Mouse (Mus musculus) spleen, adult 2 months (tissue): ENCODE results near the gene Reg2. TPM values are rescaled to one million over a fixed set of nuclear protein-coding genes. Genes with fewer than 3 reads are reported as not detected.
"Not testable (repeated sequence)": the region's sequence is repeated elsewhere in the genome, so short reads cannot be mapped to it uniquely, and the experiment has no call there.

Experiments
- DNase-seq, 2 experiments: peaks; one replicate each; pipeline versions ENCODE4 v3.0.0 to v3.0.0-alpha.2; 2012 to 2021; ENCODE audit warnings: low spot score in 2 of 2, low read depth in 1 of 2
- H3K27ac ChIP-seq: fragments of 200-500 bp; 2 replicates; pipeline ENCODE4 v1.5.1; 2012; ENCODE audit warnings: low read length, inconsistent platforms; ENCODE audit not compliant: insufficient read depth
- H3K27me3 ChIP-seq: fragments of 200-500 bp; 2 replicates; pipeline ENCODE4 v1.6.1; 2012; ENCODE audit warnings: mild to moderate bottlenecking, moderate library complexity, low read length, inconsistent platforms; ENCODE audit not compliant: control insufficient read depth, insufficient read depth
- H3K36me3 ChIP-seq: fragments of 200-500 bp; 2 replicates; pipeline ENCODE4 v1.6.1; 2012; ENCODE audit warnings: mild to moderate bottlenecking, low read length, inconsistent platforms; ENCODE audit not compliant: control insufficient read depth, insufficient read depth
- H3K4me1 ChIP-seq: fragments of 200-500 bp; 2 replicates; pipeline ENCODE4 v1.6.1; 2011; ENCODE audit warnings: inconsistent platforms; ENCODE audit not compliant: control insufficient read depth, insufficient read depth, insufficient read length
- H3K4me3 ChIP-seq: fragments of 200-500 bp; 2 replicates; pipeline ENCODE4 v1.5.1; 2011; ENCODE audit warnings: mild to moderate bottlenecking, inconsistent platforms; ENCODE audit not compliant: insufficient read depth, insufficient read length; ENCODE audit errors: extremely low read depth
- CTCF ChIP-seq: fragments of 200-500 bp; IDR thresholded peaks from 2 replicates; pipeline ENCODE4 v1.5.1; 2011; ENCODE audit warnings: mild to moderate bottlenecking, inconsistent platforms; ENCODE audit not compliant: insufficient read depth, insufficient read length, insufficient replicate concordance; ENCODE audit errors: extremely low read depth
- POLR2A ChIP-seq: fragments of 200-500 bp; IDR thresholded peaks from 2 replicates; pipeline ENCODE4 v1.6.1; 2011; ENCODE audit warnings: low read depth, low read length, inconsistent platforms
- WGBS: fragments of 180-500 bp; shearing (Covaris S2); methylation state at CpG from one replicate; pipeline ENCODE4 v1.1.7; 2018; 5-methylcytosine and 5-hydroxymethylcytosine counted together
- polyA plus RNA-seq: library from polyadenylated mRNA; depleted of rRNA; stranded (reverse); fragments of >200 nt; gene quantifications from 2 replicates; pipeline ENCODE4 v1.2.3, GENCODE M21; 2012; rRNA removed

Gene Reg2
- 25.2 and 34.1 TPM in 2 replicates for polyA plus RNA-seq

DNA sequence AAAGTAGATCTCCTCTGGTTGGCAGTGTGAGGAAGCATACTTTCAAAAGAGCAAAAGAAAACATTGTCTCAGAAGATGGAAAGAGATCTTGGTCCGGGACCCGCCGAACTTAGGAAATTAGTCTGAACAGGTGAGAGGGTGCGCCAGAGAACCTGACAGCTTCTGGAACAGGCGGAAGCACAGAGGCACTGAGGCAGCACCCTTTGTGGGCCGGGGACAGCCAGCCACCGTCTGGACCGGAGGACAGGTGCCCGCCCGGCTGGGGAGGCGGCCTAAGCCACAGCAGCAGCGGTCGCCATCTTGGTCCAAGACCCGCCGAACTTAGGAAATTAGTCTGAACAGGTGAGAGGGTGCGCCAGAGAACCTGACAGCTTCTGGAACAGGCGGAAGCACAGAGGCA, at the start of gene Reg2:
TSS of gene Reg2 (plus strand) at position 301 of the 400 bp plus-strand sequence.
- not testable (repeated sequence) for DNase-seq, H3K4me1 ChIP-seq, H3K27me3 ChIP-seq, H3K36me3 ChIP-seq, H3K27ac ChIP-seq, H3K4me3 ChIP-seq
- 85% methylated on average over 5 of the region's 17 CpGs for WGBS

GRCm38 (mm10) chr6:78361971-78362563, 33.4 kb upstream of the Reg2 start:
- Histone ChIP-seq H3K27ac (no peak overlapping the region), H3K27me3 (no peaks in the 10 kb centered on the region), H3K4me1 (no peaks in the 10 kb centered on the region), H3K36me3 (no peaks in the 10 kb centered on the region), H3K4me3 (no peak overlapping the region)
- no peak for TF ChIP-seq POLR2A
- TF ChIP-seq CTCF, result no peak
- WGBS, result 58% methylated on average over 2 of the region's 2 CpGs
- no peak for DNase-seq

DNA sequence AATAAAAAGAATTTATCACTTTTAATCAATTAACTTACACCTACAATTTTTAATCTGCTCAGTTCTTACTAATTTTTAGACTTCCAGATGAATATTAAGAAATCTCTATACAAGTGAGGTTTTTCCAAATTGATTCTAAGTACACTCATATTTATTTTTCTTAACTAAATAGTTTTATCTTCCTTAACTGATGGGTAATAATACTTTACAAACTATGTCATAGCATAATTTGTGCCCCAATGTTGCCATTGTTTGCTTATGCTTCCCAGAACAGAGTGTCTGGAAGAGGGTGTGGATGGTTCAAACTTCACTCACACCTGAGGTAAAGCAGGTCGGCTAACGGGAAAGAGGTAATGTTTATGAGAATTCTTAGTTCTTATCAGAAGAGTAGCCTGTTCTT, 25.1 kb upstream of the Reg2 start, which contains the start of gene Reg3b:
TSS of gene Reg3b (plus strand) at position 301 of the 400 bp plus-strand sequence.
- Histone ChIP-seq H3K36me3 (no peaks in the 10 kb centered on the region), H3K4me1 (no peaks in the 10 kb centered on the region), H3K27me3 (no peaks in the 10 kb centered on the region), H3K27ac (no peak within 1 kb of the TSS), H3K4me3 (no peak within 1 kb of the TSS)
- DNase-seq, result no peak
- TF ChIP-seq CTCF, result no peak
- TF ChIP-seq POLR2A, result no peak
- WGBS, result 95% methylated on average over 2 of the region's 2 CpGs

- Histone ChIP-seq H3K27me3 (no peaks in the 10 kb centered on the region), H3K36me3 (no peaks in the 10 kb centered on the region), H3K27ac (no peak within 1 kb of the TSS), H3K4me3 (no peak within 1 kb of the TSS), H3K4me1 (no peaks in the 10 kb centered on the region)
- TF ChIP-seq CTCF (no peak), POLR2A (no peak)
- 75% methylated on average over 2 of the region's 2 CpGs for WGBS
- DNase-seq, result no peak
Observed at GRCm38 (mm10) chr6:78378765-78379164, 16.7 kb upstream of the Reg2 start, which contains the start of gene Reg3d. Reg3d (minus strand) TSS chr6:78378865.

- no peak within 1 kb of the TSS for H3K27ac ChIP-seq
- H3K36me3 ChIP-seq, result no peaks in the 10 kb centered on the region
- H3K4me3 ChIP-seq, result no peak within 1 kb of the TSS
- no peaks in the 10 kb centered on the region for H3K4me1 ChIP-seq
- TF ChIP-seq CTCF, result no peak
- no peak for TF ChIP-seq POLR2A
- no peak for DNase-seq
- H3K27me3 ChIP-seq, result no peaks in the 10 kb centered on the region
Observed at GRCm38 (mm10) chr6:78380409-78380808, 15.0 kb upstream of the Reg2 start, which contains the start of gene Reg3a. Reg3a (plus strand) TSS chr6:78380709.

GRCm38 (mm10) chr6:78385609-78386008, 9.8 kb upstream of the Reg2 start:
- Histone ChIP-seq H3K27me3 (no peaks in the 10 kb centered on the region), H3K4me1 (no peaks in the 10 kb centered on the region), H3K36me3 (no peaks in the 10 kb centered on the region), H3K27ac (no peak overlapping the region), H3K4me3 (no peak overlapping the region)
- DNase-seq, result no peak
- TF ChIP-seq CTCF (no peak), POLR2A (no peak)
- 76% methylated on average over 3 of the region's 3 CpGs for WGBS

DNA sequence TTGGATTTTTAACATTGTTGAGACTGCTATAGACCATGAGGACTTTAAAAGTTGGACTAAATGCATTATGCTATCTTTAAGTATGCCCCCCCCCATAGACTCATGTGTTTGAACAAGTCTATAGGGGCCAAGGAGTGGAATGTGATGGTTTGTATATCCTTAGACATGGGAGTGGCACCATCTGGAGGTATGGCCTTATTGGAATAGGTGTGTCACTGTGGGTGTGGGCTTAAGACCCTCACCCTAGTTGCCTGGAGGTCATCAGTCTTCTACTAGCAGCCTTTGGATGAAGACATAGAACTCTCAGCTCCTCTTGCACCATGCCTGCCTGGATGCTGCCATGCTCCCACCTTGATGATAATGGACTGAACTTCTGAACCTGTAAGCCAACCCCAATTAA, 27.0 kb downstream of the Reg2 start, which contains the start of gene Reg1:
TSS of gene Reg1 (plus strand) at position 301 of the 400 bp plus-strand sequence.
- not testable (repeated sequence) for H3K27ac ChIP-seq, H3K27me3 ChIP-seq, H3K4me1 ChIP-seq, DNase-seq, H3K4me3 ChIP-seq, H3K36me3 ChIP-seq
